Mouse (Mus musculus): Measurements from ENCODE around the gene Gxylt1.

Gene Gxylt1

DNA sequence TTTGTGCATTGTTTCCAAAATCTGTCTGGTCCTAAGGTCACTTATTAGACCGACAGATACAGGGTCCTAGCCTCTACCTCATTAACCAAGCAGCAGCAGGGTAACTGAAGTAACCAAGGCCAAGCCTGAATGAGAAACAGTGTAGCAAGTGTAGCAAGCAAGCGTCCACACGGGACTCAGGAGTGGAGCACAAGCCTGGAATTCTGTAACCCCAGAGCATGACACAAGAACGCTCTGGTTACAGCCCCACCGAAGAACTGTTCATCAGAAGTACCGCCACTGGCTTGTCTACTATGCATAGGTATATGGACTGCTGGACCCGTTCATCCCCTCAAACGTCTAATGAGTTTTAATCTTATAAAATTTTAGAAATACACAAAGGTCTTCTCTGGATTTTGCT is 7.5 kb downstream of the Gxylt1 start:
- CTCF ChIA-PET: no interaction called here
- POLR2A ChIA-PET: no interaction called here

DNA sequence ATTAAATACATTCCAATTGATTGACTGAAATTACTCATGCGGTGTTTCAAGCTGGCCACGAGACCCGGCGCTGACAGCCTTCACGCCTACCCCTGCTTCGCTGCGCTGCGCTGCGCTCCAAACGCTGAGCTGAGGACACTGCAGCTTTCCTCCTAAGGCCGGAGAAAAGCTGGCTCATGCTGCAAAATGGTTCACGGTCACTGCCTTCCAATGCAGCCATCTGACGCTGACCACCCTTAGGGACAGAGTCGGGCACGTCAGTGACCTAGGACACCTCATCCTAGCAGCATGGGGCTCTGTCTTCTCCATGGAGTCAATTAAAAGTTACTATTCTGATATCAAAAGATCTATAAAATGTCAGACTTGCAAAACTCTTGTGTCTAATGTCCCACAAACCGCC is 8.6 kb downstream of the Gxylt1 start:
- CTCF ChIA-PET: no interaction called here
- POLR2A ChIA-PET: interaction anchor here in 3 of 4 experiments (0.6 to 2.1 kb wide), 5 partner anchors 8 to 1075 kb away, joined by 3 to 9 read pairs (median 4); partner anchors contain the start of gene Gxylt1 (in 1 of the 3)

DNA sequence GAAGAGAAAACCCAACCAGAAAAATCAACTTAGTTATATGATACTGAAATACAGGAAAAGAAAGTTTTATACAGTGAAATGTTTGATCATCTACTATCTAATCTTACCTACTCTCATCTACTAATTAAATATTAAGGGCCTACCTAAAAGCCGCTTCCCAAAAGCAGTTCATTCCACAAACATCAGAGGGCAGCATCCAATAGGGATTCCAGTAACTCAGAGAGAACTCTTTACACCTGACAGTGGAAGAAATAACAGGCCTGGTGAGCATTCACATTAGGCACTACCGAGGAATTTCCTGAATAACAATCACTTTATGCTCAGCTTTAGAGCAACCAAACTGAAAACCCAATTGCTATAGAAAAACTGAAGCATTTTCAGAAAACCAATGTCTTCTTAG is 9.3 kb downstream of the Gxylt1 start:
- ChIA-PET POLR2A (interaction anchor here in 3 of 4 experiments (0.6 to 2.1 kb wide), 5 partner anchors 8 to 1076 kb away, joined by 3 to 9 read pairs (median 4); partner anchors contain the start of gene Gxylt1 (in 1 of the 3)), CTCF (no interaction called here)

DNA sequence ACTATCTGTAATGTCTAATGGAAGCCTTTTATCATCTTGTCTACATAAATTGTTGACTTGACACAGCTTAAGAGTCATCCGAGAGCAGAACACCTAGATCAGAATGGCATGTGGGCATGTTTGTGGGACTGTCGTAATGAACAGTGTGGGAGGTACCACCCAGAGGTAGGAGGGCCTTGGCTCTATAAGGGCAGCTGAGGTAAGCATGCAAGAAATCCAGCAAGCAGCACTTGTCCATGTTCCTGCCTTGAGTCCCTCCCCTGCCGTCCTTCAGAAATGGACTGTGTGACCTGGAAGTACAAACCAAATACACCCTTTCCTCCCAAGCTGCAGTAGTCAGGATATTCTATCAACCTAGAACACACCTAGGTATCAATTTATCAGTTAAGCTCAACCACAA is 9.7 kb downstream of the Gxylt1 start:
- POLR2A ChIA-PET: interaction anchor here in 2 of 4 experiments (1.2 to 2.1 kb wide), 5 partner anchors 9 to 15 kb away, joined by 3 to 4 read pairs (median 3); partner anchors contain the start of gene Gxylt1 (in 1 of the 2)
- CTCF ChIA-PET: no interaction called here

DNA sequence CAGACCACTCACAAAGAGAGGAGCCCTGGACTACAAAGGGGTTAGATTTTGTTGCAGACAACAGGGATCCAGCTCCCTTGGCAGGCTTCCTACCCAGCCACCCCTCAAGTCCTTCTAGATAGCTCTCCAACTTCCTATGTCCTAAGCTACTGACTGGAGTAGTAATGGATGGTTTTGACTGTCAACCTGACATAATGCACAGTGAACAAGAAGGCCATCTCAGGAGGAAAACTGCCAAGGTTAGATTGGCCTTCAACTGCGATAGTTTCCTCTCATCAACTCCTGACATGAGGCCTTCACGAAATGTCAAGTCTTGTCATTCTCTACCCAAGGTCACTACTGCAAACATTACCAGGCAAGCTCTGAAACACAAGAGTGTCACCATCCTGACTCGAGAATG is 10.8 kb downstream of the Gxylt1 start:
- POLR2A ChIA-PET: interaction anchor here in 1 of 4 experiments (0.9 to 1.2 kb wide), 2 partner anchors 12 to 14 kb away, joined by 3 read pairs; no protein-coding TSS in a partner anchor
- CTCF ChIA-PET: no interaction called here

DNA sequence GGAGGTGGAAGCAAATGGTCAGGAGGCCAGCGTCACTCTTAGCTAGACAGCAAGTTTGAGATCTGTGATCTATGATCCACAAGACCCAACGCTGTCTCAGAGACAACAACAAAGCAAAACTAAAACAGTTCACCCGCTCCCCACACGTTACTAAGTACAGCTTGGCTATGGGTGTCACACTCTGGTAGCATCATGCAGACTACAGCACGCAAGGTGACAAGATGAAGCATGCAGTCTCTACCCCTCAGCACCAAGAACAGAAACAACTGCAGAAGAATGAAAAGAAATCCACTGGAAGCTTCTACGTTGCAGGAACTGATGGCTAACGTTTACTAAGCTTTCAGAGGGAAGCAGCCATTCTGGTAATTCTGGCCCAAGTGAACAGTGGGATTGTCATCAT is 11.4 kb downstream of the Gxylt1 start:
- POLR2A ChIA-PET: interaction anchor here in 1 of 4 experiments (0.9 kb wide), 1 partner anchor 11 kb away, joined by 3 read pairs; no protein-coding TSS in a partner anchor
- CTCF ChIA-PET: interaction anchor here in 1 of 4 experiments (0.9 kb wide), 1 partner anchor 13 kb away, joined by 3 read pairs; no protein-coding TSS in a partner anchor

DNA sequence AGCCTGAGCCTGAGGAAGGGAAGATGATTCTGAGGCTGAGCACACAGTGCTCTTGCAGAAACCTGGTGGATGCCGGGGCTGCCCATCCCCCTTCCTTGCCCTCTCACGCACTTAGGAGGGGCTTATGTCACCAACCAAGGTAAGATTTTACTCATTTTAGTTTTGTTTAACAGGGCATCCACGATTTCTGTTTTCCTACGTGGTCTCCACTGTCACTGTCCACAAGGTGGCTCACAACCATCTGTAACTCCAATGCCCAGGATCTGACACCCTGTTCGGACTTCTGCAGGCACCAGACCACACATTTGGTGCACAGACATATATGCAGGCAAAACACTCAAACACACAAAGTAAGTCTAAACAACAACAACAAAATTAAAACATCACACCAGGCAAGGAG is 12.2 kb downstream of the Gxylt1 start:
- CTCF ChIA-PET: interaction anchor here in 1 of 4 experiments (0.9 kb wide), 1 partner anchor 13 kb away, joined by 3 read pairs; no protein-coding TSS in a partner anchor
- POLR2A ChIA-PET: no interaction called here

DNA sequence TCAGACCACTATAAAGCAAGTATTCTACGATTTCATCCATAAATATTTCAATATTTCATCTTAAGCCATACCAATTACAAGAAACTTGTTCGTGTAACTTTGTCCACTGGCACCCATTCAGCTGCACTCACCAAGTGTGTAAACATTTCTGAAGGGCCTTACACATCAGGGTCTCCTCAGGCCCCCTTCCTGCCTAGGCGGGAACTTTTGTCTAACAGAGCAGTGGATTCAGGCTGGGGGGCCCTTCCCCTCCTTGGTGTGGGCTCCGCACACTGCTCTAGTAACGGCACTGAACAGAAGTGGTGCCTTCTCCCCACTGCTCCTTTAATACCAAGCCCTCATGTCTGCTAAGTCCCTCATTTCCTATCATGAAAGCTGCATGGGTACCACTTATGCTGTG is 12.7 kb downstream of the Gxylt1 start:
- POLR2A ChIA-PET: interaction anchor here in 1 of 4 experiments (1.7 to 1.8 kb wide), 2 partner anchors 12 to 14 kb away, joined by 4 to 5 read pairs; no protein-coding TSS in a partner anchor
- CTCF ChIA-PET: no interaction called here

DNA sequence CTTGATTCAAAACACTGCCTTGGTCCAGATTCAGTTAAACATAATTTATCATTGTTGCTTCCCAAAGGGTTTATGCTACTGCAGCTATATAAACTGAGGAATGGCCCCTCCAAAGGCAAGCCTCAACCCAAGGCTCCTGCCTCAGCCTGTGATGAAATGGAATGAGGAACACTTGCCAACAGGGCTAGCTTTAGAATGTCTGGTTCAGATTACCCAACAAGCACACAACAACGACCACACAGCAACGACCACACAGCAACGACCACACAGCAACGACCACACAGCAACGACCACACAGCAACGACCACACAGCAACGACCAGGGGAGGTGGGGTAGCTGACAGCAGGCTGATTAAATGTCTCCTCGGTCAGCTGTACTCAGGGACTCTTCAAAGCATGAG is 15.0 kb downstream of the Gxylt1 start:
- CTCF ChIA-PET: interaction anchor here in 1 of 4 experiments (0.6 kb wide), 1 partner anchor 9 kb away, joined by 6 read pairs; no protein-coding TSS in a partner anchor
- POLR2A ChIA-PET: interaction anchor here in 3 of 4 experiments (0.6 to 1.6 kb wide), 4 partner anchors 9 to 223 kb away, joined by 3 to 4 read pairs (median 4); no protein-coding TSS in a partner anchor

DNA sequence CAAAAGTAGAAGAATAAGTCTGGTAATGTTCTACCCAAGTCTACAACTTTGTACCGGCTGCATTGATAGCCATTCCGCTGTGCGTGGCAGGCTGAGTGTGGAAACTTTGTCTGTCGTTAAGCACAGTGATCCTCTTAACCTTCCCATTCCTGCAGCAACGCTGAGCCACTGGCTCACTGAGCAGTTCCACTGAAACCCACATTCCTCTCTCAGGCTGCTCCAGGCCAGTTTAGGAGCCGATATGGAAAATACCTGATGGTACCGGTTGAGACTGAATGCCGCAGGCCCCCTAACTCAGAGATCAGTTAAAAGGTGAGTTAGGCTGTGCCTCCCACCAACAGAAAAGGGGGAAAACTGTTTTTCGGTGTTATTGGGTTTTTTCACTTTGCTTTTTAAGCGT is 19.7 kb downstream of the Gxylt1 start:
- CTCF ChIA-PET: interaction anchor here in 1 of 4 experiments (1.3 kb wide), 1 partner anchor 33 kb away, joined by 3 read pairs; no protein-coding TSS in a partner anchor

DNA sequence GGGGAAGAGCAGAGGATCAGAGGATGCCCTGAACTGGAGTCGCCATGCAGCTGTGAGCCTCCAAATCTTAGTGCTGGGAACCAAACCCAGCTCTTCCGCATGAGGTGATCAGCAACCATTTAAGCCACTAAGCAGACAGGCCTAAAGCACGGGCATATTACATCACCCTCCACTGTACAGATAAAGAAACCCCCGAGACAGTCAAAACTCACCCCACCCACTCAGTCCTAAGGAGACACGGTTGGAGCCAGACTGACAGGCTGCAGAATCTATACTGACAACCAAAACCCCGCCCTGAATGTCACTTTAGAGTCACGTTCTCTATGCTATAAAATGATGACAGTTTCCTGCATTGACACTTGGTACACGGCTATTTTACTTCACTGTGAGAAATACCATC is 21.8 kb downstream of the Gxylt1 start:
- ChIA-PET CTCF (no interaction called here), POLR2A (interaction anchor here in 1 of 4 experiments (2.5 kb wide), 1 partner anchor 22 kb away, joined by 7 read pairs; the partner anchor contains the start of gene Gxylt1)

More for the DNA sequence above, 19.7 kb downstream of the Gxylt1 start:
- POLR2A ChIA-PET: no interaction called here

DNA sequence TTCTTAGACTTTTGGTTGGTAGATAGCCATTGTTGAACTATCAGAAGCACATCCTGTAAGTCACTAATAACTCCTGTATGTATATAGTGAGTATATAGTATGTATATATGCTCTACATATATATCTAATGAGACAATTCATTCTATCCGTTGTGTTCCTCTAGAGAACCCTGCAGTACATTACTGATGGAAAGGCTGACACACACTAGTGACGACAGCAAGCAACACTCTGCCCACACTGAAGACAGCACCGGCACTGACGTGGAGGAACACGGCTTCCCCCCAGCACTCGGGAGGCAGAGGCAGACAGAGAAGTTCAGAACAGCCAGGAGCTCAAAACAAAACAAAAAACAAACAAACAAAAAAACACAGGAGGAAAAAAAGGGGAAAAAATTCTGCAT is 22.6 kb downstream of the Gxylt1 start:
- ChIA-PET CTCF (interaction anchor here in 1 of 4 experiments (0.6 to 0.8 kb wide), 2 partner anchors 38 kb away, joined by 3 read pairs; no protein-coding TSS in a partner anchor), POLR2A (interaction anchor here in 2 of 4 experiments (0.9 to 2.5 kb wide), 6 partner anchors 9 to 23 kb away, joined by 3 to 7 read pairs (median 4); partner anchors contain the start of gene Gxylt1 (in 1 of the 2))

DNA sequence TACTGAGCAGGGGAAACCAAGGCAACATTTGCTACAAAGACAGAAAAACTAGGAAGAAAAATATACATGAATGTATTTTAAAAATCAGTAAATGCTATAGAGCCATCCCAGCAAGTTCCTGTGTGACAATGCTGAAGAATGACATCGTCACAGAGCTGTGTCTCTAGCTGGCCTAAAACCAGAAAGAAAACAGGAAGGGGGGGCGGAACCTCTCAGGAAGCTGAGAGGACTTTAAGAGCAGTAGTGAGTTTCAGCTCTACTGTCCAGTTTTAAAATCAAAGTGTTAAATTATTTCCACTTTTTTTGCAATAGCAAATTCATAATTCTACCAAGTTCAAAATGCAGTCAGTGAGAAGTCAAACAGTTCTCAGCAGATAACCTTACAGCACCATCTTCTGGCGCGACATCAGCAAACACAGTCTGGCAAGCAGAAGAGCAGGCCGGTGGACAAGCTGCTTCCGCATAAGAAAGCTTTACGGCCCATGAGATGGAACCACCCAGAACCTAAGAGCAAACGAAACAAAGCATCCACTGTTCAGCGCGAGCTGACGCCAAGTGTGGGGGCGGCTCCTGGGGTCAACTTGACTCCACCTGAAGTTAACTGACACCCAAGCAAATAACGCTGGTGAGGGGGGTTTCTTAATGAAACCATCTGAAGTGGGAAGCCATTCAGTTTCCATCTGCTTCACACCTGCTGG is 23.3 kb downstream of the Gxylt1 start:
- ChIA-PET POLR2A (interaction anchor here in 2 of 4 experiments (0.9 to 2.5 kb wide), 6 partner anchors 10 to 23 kb away, joined by 3 to 7 read pairs (median 4); partner anchors contain the start of gene Gxylt1 (in 1 of the 2)), CTCF (interaction anchor here in 2 of 4 experiments (0.6 to 0.8 kb wide), 3 partner anchors 36 to 38 kb away, joined by 3 read pairs; no protein-coding TSS in a partner anchor)

DNA sequence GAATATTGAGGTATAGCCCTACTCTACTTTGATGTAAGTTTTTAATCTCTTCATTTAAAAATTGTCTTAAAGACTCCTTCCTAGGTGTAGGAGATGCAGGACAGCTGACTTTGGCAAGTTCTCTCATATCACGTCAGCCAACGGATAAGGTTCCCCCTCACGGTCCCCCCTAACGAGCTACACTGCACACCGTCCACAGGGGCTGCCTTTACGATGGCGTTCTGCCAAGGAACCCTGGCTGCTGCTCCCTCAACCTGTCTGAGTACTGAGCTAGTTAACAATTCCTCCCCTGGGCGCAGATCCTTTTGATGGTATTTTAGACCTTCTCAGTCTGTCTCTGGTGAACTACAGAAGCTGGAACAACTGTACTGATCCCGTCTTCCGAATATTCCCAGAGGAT is 31.8 kb downstream of the Gxylt1 start:
- CTCF ChIA-PET: interaction anchor here in 1 of 4 experiments (0.6 kb wide), 1 partner anchor 131 kb away, joined by 3 read pairs; no protein-coding TSS in a partner anchor
- POLR2A ChIA-PET: interaction anchor here in 1 of 4 experiments (1.0 kb wide), 1 partner anchor 27 kb away, joined by 4 read pairs; no protein-coding TSS in a partner anchor

DNA sequence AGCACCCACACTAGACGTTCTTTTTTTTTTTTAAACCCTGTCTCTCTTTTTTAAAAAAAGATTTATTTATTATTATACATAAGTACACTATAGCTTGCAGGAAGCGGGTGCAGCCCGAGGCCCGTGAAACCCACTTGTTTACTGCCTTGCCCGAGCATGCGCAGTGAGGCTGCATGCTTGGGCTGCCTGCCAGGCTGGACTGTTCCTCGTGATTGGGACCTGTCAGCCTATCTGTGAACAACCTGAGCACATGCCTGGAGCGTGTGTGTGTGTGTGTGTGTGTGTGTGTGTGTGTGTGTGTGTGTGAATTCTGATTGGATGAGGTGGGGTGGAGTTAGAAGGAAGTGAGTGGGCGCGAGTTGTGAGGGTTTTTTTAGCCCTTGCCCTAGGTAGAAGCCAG is 38.5 kb downstream of the Gxylt1 start:
- POLR2A ChIA-PET: interaction anchor here in 2 of 4 experiments (0.7 to 0.8 kb wide), 2 partner anchors 14 to 232 kb away, joined by 3 to 5 read pairs; no protein-coding TSS in a partner anchor
- CTCF ChIA-PET: interaction anchor here in 3 of 4 experiments (0.6 to 1.2 kb wide), 7 partner anchors 8 to 1305 kb away, joined by 3 to 7 read pairs (median 4); no protein-coding TSS in a partner anchor

DNA sequence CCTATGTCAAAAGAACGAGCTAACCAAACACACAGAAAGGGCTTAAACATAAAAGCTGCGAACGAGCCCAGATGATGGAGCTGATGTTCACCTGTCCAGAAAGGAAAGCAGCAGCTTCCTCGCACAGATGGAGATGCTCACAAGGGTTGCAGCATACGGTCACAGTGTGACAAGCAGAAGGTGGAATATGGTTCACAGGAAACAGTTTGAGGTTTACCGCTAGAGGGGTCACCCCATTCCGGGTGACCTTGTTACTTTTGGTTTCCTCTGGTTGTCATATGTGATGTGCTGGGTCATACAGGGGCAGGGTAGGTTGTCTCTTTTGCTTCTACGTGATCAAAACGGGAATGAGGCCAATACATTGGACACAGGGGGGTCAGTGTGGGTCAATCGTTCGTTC is 46.0 kb downstream of the Gxylt1 start:
- ChIA-PET CTCF (interaction anchor here in 1 of 4 experiments (1.2 kb wide), 1 partner anchor 8 kb away, joined by 3 read pairs; no protein-coding TSS in a partner anchor), POLR2A (interaction anchor here in 1 of 4 experiments (0.6 kb wide), 1 partner anchor 313 kb away, joined by 3 read pairs; no protein-coding TSS in a partner anchor)

DNA sequence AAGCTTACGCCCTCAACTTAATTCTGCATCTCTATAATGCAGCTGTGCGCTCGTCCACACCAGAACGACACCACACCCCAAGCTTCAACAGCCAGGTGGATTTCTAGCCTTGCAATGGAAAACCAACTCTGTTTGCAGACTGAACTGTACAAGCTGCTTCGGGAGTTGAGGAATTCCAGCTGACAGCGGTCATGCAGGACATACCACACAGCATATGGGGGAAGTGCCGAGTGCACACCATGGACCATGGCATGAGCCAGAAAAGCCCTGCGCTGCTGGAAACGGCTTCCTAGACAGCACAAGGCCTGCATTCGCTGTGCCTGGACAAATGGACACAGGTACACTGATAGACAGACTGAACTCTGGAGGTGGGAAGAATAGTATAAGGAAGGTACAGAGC is 46.6 kb downstream of the Gxylt1 start:
- ChIA-PET POLR2A (interaction anchor here in 1 of 4 experiments (1.2 kb wide), 1 partner anchor 9 kb away, joined by 3 read pairs; no protein-coding TSS in a partner anchor), CTCF (interaction anchor here in 2 of 4 experiments (0.5 to 1.2 kb wide), 4 partner anchors 9 to 225 kb away, joined by 3 read pairs; no protein-coding TSS in a partner anchor)

DNA sequence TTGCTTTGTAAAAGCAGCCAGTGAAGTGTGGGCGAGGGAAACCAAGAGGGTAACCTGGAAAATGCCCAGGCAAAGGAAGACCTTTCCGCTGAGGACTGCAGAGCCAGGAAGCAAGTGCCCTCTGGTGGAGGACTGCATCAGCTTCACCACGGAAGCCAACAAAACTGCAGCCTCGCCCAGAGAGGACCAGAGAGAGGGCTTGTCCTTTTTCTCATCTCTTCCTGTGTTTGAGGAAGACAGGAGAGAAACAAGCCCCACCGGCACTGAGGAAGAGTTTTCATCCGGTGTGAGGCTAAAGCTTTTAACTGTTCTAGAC is 47.3 kb downstream of the Gxylt1 start:
- POLR2A ChIA-PET: interaction anchor here in 1 of 4 experiments (1.2 kb wide), 1 partner anchor 9 kb away, joined by 3 read pairs; no protein-coding TSS in a partner anchor

More for the DNA sequence above, 47.3 kb downstream of the Gxylt1 start:
- CTCF ChIA-PET: interaction anchor here (0.5 to 1.5 kb wide), 7 partner anchors 8 to 225 kb away, joined by 3 to 6 read pairs (median 3); no protein-coding TSS in a partner anchor

All from embryonic stem cell, embryonic (primary cell).